Mouse (Mus musculus): ENCODE data around the gene Nfe2l1.
"Not testable (repeated sequence)": the region's sequence is repeated elsewhere in the genome, so short reads cannot be mapped to it uniquely, and the experiment has no call there.

Gene Nfe2l1

DNA sequence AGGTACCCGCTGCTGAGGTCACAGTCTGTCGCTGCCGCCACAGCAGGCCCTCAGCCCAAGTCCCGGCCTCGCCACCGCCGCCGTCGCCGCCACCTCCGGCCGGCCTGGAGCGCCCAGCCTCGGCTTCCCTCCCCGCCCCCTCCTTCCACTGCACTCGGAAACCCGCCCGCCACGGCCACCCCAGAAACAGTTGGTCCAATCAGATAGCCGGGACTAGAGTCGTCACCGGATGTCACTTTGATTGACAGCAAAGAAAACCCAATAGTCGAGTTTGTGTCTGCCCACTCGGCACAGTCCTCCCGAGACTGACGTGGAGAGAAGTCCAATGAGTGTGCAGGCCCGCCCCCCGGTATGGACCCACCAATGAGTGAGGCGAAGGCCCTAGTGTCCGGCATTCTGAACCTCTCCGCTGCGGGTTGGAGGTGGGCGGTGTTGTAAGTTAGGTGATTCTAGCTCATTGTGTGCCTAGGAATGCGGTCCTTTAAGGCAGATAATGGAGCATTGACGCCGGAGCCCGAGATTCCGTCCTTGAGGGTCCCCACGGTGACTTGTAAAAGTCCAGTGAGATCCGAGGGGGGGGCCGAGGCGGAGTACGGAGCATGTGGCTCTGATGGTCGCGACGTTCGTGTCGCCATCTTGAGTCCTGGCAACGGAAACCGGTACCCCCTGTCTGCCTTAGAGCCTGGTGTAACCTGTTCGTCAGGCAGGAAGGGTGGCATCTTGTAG, at the start of gene Nfe2l1:
TSS of gene Nfe2l1 (minus strand) at position 156 of the 726 bp plus-strand sequence.
- peak; percentile 98 for DNase-seq

GRCm38 (mm10) chr11:96879359-96879758, 49.6 kb upstream of the Nfe2l1 start:
- DNase-seq, result no peak

DNA sequence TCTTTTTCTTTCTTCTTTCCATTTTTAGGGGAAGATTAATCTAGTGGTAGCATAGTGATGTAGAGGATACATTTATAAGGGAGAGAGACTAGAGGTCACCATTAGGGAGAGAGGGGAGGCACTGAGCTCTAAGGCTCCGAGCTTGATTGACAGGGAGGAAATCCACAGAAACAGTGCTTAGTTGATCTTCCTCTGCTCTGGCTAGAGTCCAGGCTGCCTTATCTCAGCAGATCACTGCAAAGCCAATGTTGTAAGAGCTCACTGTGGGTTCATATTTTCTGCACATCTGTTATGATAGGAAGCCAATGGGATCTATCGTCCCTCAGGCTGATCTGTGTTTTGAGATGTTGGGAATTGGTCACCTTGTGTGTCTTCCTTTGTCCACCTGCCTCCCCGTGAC, 48.9 kb upstream of the Nfe2l1 start:
- DNase-seq, result no peak

GRCm38 (mm10) chr11:96877071-96877470, 47.3 kb upstream of the Nfe2l1 start:
- DNase-seq, result no peak

GRCm38 (mm10) chr11:96876300-96877040, 46.7 kb upstream of the Nfe2l1 start:
- DNase-seq, result no peak

DNA sequence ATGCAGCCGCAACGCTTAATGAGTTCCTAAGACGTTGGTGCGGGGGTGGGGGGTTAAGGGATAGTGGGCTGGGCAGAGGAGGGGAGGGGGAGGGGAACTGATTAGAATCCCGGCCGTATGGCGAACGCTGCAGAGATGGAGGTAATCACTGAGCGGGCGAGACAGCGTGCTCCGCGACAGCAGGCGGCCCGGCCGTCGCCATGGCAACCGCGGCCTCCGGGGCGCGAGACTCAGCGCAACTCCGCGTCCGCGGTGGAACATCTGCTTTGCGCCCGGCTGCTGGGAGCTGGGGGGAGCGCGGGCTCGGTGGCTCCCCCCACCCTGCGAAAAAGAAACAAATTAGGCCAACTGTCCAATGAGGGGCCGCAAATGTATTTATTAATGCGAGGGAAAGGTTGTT, 46.0 kb upstream of the Nfe2l1 start:
- DNase-seq, result peak; percentile 45

- DNase-seq, result no peak
These were observed 45.5 kb upstream of the Nfe2l1 start for GRCm38 (mm10) chr11:96875270-96875669.

- DNase-seq, result no peak
These were observed 43.9 kb upstream of the Nfe2l1 start for GRCm38 (mm10) chr11:96873601-96874140.

DNA sequence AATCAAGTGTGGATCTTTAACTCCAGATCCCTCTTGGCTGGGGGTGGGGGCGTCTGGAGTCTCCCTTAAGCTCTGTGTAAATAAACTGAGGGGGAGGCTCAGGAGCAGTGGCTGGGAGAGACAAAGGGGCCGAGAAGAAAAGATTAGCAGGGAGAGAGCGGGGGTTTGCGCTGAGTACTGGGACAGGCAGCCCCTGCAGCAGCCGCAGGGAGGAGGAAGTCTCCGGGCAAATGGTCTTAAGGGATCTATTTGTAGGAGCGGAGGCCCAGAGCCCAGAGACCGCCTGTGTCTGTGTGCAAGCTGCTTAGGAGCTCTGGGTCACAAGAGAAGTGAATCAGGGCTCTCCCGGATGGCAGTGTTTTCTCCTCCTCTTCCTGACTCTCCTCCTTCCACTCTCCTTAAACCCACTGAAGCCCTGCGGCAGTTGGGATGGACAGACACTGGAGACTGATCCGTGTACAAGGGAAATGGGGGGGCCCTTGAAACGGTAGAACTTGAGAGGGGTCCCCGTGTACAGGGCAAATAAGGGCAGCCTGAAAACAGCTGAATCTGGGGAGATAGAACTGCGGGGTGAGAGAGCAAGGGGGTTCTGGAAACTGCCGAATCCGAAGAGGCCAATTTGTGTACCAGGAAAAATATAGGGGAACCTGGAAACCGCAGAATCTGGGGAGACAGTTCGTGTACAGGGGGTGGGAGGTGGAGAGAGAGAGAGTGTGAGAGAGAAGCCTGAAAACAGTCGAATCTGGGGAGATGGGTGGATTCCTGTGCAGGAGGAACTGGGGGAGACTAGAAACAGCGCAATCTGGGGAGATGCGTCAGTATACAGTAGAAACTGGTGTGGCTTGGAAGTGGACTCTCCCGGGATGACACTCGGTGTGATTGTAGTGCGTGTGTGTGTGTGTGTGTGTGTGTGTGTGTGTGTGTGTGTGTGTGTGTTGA, 42.9 kb upstream of the Nfe2l1 start:
- DNase-seq, result no peak

GRCm38 (mm10) chr11:96867149-96867548, 37.4 kb upstream of the Nfe2l1 start:
- DNase-seq, result peak; percentile 75

- DNase-seq, result peak; percentile 69
These were observed 33.6 kb upstream of the Nfe2l1 start for GRCm38 (mm10) chr11:96863206-96863995.

- DNase-seq, result no peak
These were observed 32.8 kb upstream of the Nfe2l1 start for GRCm38 (mm10) chr11:96862534-96862933.

DNA sequence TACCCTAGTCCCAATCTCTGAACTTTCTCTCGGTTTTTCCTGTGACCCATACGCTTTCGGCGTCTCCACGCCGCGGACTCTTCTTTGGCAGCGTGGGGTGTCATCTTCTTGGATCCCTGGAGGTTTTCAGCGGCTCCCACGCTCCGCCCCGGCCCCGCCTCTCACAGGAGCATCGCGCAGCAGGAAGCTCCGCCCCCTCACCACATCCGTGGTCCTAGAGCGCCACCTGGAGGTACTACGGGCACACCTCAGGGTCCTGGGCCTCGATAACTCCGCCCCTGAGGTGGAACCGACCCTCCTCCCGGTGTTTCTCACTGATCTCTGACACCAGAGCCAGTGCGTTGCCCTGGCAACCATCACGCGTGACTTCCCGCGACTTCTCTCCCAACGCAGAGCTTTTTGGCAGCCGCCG, 32.1 kb upstream of the Nfe2l1 start:
- peak; percentile 96 for DNase-seq

DNA sequence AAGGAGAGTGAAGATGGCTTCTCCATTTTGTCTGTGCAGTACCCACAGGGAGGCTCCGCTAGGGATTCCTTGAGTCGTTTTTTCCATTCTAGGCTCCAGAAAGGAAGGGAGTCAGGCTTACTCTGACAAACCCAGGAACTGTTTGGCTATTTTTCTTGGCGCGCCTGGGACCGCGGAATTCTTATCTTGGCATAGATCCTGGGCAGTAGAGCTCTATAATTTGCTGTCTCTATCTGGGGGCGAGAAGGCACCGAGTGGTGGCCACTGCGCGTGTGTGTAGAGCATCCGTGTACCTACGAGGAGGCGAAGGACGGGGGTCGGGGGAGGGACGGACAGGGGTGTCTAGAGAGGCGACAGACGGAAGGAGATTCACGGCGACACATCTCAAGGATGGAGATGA, 31.7 kb upstream of the Nfe2l1 start:
- no peak for DNase-seq

DNA sequence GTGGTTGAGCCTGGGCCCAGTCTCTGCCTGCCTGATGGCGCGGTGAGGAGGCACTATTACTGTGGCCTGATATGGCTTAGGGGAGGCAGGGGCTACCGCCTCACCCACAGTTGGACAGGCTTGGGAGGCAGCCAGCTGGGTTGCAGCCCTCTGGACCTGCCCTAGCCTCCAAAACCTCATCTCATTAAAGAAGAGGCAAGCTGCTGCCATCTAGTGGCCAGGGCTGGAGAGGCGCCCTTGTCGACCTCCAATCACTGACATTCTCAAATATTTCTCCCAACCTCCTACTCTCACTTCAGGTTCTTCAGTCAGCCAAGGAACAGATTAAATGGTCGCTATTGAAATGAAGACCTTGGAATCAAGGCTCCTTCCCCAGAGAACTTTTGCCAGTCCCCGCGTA, 30.8 kb upstream of the Nfe2l1 start:
- DNase-seq, result peak; percentile 85

DNA sequence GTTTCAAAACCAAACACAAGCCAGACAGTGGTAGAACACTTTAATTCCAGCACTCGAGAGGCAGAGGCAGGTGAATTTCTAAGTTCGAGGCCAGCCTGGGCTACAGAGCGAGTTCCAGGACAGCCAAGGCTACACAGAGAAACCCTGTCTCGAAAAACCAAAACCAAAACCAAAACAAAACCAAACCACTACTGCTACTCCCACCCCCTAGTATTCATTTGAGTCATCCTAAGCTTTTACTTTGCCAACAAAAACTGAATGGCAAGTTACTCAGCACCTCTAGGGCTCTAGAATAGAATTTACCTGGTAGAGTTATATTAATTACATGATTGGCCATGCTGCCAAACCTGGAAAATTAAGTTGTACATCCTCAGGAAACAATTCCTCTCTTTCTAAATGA, 29.9 kb upstream of the Nfe2l1 start:
- no peak for DNase-seq

DNA sequence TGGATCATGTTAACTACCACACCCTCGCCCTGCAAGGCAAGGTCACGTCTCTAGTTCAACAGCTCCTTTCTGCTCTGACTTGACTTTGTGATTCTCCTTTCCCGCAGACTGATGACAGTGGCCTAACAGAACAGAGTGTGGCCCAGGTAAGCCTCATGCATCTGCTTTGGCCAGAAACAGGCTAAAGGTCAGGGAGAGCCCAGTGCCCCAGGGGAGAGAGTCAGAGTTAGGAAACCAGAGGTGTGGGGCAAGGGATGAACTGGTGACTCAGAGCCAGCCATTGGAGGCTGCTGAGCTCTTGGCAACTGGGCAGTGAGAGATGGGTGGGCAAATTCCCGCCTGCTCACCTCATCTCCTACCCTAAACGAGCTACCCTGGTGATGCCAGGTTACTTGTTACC, 27.7 kb upstream of the Nfe2l1 start:
- DNase-seq, result no peak

- peak; percentile 73 for DNase-seq
These were observed 20.1 kb upstream of the Nfe2l1 start, which contains the start of gene Copz2 for GRCm38 (mm10) chr11:96849681-96850467. Gene Copz2 (plus strand): TSS chr11:96849870.

GRCm38 (mm10) chr11:96849145-96849544, 19.4 kb upstream of the Nfe2l1 start:
- DNase-seq, result not testable (repeated sequence)

GRCm38 (mm10) chr11:96848694-96849093, 18.9 kb upstream of the Nfe2l1 start:
- no peak for DNase-seq

GRCm38 (mm10) chr11:96847240-96847639, 17.5 kb upstream of the Nfe2l1 start:
- no peak for DNase-seq
